Mouse (Mus musculus) kidney, embryonic 16.5 days (tissue): ENCODE measurements around the gene Gprc6a. TPM values are rescaled to one million over a fixed set of nuclear protein-coding genes. Genes with fewer than 3 reads are reported as not detected.

Experiments used
- ATAC-seq: fragments of 200-750 bp; cut with Nextera tagmentation; 2 replicates; pipeline ENCODE4 v1.8.0; 2017; ENCODE audit warnings: moderate TSS enrichment; ENCODE audit not compliant: low FRiP score, low TSS enrichment
- H3K27ac ChIP-seq: fragments of 300-500 bp; sonication (generic); 2 replicates; pipeline ENCODE4 v1.5.1; 2014; ENCODE audit warnings: low read length
- H3K27me3 ChIP-seq: fragments of 300-500 bp; sonication (generic); 2 replicates; pipeline ENCODE4 v1.6.1; 2014; ENCODE audit warnings: low read length, control low read depth, mixed read lengths; ENCODE audit not compliant: insufficient read depth
- H3K36me3 ChIP-seq: fragments of 300-500 bp; sonication (generic); 2 replicates; pipeline ENCODE4 v1.6.1; 2014; ENCODE audit warnings: low read length, control low read depth, mixed read lengths; ENCODE audit not compliant: insufficient read depth
- H3K4me1 ChIP-seq: fragments of 300-500 bp; sonication (generic); 2 replicates; pipeline ENCODE4 v1.6.1; 2014; ENCODE audit warnings: low read length, control low read depth, mixed read lengths; ENCODE audit not compliant: insufficient read depth
- H3K4me2 ChIP-seq: fragments of 300-500 bp; sonication (generic); replicated peaks from 2 replicates; pipeline ENCODE4 v1.6.1; 2014; ENCODE audit warnings: low read depth, low read length
- H3K4me3 ChIP-seq: fragments of 300-500 bp; sonication (generic); 2 replicates; pipeline ENCODE4 v1.5.1; 2014; ENCODE audit warnings: mild to moderate bottlenecking, low read length
- H3K9ac ChIP-seq: fragments of 300-500 bp; sonication (generic); replicated peaks from 2 replicates; pipeline ENCODE4 v1.6.1; 2014; ENCODE audit warnings: low read length
- H3K9me3 ChIP-seq: fragments of 300-500 bp; sonication (generic); 2 replicates; pipeline ENCODE4 v1.6.1; 2016; ENCODE audit warnings: low read length, control low read depth
- WGBS: fragments of 180-500 bp; shearing (Covaris S2); extraction: QIAGEN DNeasy Blood & Tissue Kit; methylation state at CpG from one replicate; pipeline ENCODE4 v1.1.7; 2014; 5-methylcytosine and 5-hydroxymethylcytosine counted together
- polyA plus RNA-seq: library from polyadenylated mRNA; unstranded; fragments of >200 nt; fragmentation: Nextera tagmentation; extraction: Ambion mirVana; gene quantifications from 2 replicates; pipeline ENCODE4 v1.2.1, GENCODE M21; 2015

Gene Gprc6a
- polyA plus RNA-seq, 1 experiment from 2014 or later: 0.14 TPM

DNA sequence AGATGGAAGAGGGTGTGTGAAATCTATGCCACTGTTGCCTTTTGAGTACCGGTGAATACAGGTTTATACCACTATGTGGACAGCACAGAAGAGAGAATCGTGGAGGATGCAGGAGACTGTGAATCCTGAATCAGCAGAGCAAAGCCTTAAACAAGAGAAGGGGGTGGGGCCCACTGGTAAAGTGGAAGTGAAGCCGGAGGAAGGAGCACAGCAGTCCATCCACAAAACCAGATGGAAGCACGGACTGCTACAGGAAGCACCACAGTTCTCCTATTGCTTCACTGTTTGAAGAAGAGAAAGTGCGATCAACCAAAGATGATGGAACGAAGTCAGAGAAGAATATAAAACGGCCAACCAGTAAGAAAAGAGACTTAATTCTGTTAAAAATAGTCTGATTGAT lies 11.1 kb downstream of the Gprc6a start:
- Histone ChIP-seq H3K9ac (no peak overlapping the region), H3K36me3 (no peaks in the 10 kb centered on the region), H3K9me3 (no peaks in the 10 kb centered on the region), H3K27ac (no peak overlapping the region), H3K27me3 (no peaks in the 10 kb centered on the region), H3K4me1 (no peaks in the 10 kb centered on the region), H3K4me3 (no peak overlapping the region), H3K4me2 (no peak overlapping the region)
- ATAC-seq: no peak
- WGBS: 73% methylated on average over 7 of the region's 7 CpGs

DNA sequence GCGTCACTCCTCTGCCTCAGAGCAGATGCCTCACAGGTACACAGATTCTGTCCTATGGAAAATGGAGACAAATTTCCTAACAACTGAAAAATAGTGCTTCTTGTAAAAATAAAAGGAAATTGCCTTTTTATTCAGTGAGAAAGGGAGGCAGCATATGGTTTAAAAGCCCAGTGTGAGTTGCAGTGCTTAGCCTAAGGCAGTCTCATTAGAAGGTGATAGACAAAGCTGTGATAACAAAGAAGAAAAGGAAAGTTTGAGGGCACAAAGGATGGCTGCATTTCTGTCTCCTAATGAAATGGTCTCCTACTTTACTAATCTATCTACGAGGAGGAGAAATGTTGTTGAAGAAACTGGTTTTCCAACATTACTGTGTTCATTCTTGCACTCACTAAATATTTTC lies 12.7 kb downstream of the Gprc6a start:
- H3K4me3 ChIP-seq: no peak overlapping the region
- no peak overlapping the region for H3K27ac ChIP-seq
- no peaks in the 10 kb centered on the region for H3K27me3 ChIP-seq
- WGBS: 75% methylated on average over 2 of the region's 2 CpGs
- no peaks in the 10 kb centered on the region for H3K36me3 ChIP-seq
- no peak overlapping the region for H3K9ac ChIP-seq
- no peak for ATAC-seq
- H3K9me3 ChIP-seq: no peaks in the 10 kb centered on the region
- no peaks in the 10 kb centered on the region for H3K4me1 ChIP-seq
- H3K4me2 ChIP-seq: no peak overlapping the region

DNA sequence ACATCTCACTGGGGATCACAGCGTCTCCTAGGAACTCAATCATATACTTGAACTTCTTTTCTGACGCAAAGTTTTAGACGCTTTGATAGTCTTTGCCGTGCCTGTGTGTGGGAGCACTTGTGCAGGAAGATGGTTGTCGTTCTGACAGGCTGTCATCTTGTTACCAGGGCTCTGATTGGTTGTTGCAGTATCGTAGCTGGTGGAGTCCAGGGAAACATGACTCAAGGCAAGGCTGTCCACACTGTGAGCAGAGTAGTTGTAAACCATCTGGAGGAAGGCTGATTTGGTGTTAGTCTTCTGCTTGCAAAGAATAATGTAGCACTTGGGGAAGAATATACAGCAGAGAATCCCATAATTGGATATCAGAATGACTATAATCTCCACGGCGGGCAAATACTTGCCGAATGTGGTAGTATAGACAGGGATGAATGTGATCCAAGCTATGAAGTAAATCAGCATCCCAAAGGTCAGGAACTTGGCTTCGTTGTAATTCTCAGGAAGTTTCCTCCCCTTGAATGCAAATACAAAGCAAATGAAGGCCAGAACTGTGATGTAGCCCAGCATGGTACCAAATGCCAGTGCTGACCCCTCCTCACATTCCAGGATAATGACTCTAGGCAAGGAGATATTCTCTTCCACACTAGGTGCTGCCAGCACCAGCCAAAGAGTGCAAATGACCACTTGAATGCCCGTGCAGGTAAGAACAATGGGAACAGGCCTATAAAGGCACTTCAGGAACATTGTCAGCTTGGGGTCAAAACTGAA lies 16.3 kb downstream of the Gprc6a start:
- Histone ChIP-seq H3K4me1 (no peaks in the 10 kb centered on the region), H3K9me3 (no peaks in the 10 kb centered on the region), H3K4me2 (no peak overlapping the region), H3K27me3 (no peaks in the 10 kb centered on the region), H3K27ac (no peak overlapping the region), H3K9ac (no peak overlapping the region), H3K4me3 (no peak overlapping the region), H3K36me3 (no peaks in the 10 kb centered on the region)
- no peak for ATAC-seq
- 65% methylated on average over 11 of the region's 11 CpGs for WGBS

DNA sequence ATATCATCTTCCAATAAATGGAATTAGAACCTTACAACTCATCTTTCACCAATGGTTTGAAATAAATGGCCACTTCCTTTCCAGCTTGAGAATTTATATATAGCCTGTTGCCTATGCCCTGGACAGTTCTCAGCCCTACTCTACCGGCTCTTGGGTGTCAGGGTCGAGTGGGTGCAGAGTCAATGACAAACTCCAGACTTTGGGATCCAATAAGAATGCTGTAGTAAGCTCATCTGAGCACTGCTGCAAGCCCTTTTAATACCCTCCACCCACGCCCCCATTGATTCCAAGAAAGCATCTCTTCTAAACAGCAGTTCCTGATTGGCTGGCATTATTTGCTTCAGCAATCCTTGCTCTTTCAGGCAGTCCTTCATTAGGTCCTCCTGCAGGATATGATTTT lies 17.8 kb downstream of the Gprc6a start:
- H3K4me1 ChIP-seq: no peaks in the 10 kb centered on the region
- no peak overlapping the region for H3K9ac ChIP-seq
- H3K9me3 ChIP-seq: no peaks in the 10 kb centered on the region
- no peak overlapping the region for H3K27ac ChIP-seq
- H3K4me3 ChIP-seq: no peak overlapping the region
- WGBS: 60% methylated on average over 3 of the region's 3 CpGs
- H3K27me3 ChIP-seq: no peaks in the 10 kb centered on the region
- no peak overlapping the region for H3K4me2 ChIP-seq
- H3K36me3 ChIP-seq: no peaks in the 10 kb centered on the region
- no peak for ATAC-seq

DNA sequence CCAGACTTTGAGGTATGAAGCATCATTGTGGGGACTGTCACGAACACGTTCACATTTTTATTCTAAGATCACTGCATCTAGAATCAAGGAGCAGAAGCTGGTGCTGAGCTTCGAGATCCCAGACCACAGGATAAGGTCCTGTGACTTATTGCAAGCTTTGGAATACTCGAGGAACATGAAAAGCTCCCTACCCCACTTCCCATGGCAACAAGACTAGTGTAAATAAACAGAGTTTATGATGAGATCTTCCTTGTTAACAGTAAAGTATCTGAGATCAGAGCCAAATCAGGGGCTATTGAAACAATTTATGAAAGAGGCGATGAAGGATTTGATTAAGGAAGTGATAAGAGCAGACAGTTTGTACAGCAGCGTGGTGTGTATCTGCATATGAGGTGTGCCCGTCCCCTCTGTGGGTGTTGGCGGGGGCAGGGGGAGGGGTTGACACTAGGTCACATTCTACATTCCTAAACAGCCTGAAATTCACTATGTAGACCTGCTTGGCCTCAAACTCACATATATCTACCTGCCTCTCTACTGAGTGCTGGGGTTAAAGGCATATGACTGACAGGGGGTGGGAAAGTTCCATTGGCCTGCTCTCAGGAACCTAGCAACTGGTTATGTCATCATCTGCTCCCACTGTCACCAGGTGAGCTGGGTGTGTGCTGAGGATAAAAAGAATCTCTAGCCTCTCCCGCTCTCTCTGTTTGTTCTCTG lies 19.1 kb downstream of the Gprc6a start:
- no peaks in the 10 kb centered on the region for H3K9me3 ChIP-seq
- WGBS: 66% methylated on average over 9 of the region's 9 CpGs

DNA sequence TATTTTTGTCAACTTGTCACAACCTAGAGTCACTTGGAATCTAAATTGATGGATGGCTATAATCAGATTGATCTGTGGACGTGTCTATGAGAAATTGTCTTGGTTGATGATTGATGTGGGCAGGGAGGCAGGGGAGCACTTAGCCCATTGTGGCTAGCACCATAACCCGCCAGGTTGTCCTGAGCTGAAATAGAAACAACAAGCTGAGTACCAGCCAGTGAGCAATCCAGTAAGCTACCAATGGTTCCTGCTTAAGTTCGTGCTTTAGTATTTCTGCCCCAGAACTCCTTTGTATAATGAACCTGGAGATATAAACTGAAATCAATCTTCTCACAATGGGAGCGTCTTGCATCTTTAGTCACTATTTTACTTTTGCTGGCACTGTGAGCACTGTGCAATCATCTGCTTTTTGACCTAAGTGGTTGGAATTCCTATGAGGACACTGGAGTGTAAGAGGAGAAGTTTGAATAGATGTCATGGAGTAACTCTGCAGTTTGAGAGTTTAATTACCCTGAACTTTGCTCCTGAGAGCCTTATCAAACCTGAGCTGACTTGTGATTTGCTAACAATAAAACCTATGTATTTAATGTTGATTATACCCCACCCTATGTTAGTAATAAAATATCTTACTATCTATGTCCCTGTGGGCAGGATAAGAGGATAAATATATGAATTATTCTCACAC lies 21.4 kb downstream of the Gprc6a start:
- H3K9me3 ChIP-seq: no peaks in the 10 kb centered on the region
- no peaks in the 10 kb centered on the region for H3K27me3 ChIP-seq
- H3K4me1 ChIP-seq: no peaks in the 10 kb centered on the region
- H3K36me3 ChIP-seq: no peaks in the 10 kb centered on the region
- 65% methylated on average over 4 of the region's 4 CpGs for WGBS
- ATAC-seq: no peak
- H3K9ac ChIP-seq: no peak overlapping the region
- H3K4me2 ChIP-seq: no peak overlapping the region
- no peak overlapping the region for H3K27ac ChIP-seq
- H3K4me3 ChIP-seq: no peak overlapping the region

More for the DNA sequence above, 19.1 kb downstream of the Gprc6a start:
- ATAC-seq: no peak
- H3K9ac ChIP-seq: no peak overlapping the region
- H3K4me3 ChIP-seq: no peak overlapping the region
- no peak overlapping the region for H3K27ac ChIP-seq
- H3K36me3 ChIP-seq: no peaks in the 10 kb centered on the region
- H3K27me3 ChIP-seq: no peaks in the 10 kb centered on the region
- no peaks in the 10 kb centered on the region for H3K4me1 ChIP-seq
- no peak overlapping the region for H3K4me2 ChIP-seq

DNA sequence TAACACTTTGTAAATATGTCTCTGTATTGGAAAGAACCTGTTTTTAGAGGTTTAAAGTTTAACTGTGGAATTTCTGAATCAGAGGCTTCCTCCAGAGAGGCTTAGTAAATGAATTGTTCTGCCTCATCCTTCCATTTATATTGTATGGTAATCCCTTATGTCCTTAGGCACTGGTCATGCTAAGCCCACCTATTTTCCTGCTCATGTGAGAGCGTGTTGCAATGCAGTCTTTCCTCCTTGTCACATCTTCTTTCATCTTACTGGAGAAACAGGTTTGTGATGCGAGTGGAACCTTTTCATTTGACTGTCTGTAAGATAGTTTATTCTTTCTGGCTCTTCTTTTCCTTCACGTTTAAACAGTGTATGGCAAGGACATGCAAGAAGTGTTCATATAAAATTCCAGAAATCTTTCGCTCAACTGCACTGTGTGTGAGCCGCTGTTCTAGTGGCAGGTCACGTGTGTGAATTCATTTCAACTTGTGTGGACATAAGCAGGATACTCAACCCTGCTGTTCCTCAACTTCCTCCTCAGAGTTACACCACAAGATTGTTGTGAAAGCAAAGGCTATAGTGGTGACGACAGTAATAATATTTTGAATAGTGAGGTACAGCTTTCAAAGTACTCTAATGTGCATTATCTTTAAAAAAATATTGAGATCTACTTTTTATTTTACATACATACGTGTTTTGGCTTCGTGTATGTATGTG lies 34.2 kb downstream of the Gprc6a start:
- 83% methylated on average over 9 of the region's 9 CpGs for WGBS
- Histone ChIP-seq H3K27me3 (no peaks in the 10 kb centered on the region), H3K4me2 (no peak overlapping the region), H3K4me3 (no peak overlapping the region), H3K4me1 (no peaks in the 10 kb centered on the region), H3K9me3 (no peaks in the 10 kb centered on the region), H3K36me3 (no peaks in the 10 kb centered on the region), H3K9ac (no peak overlapping the region), H3K27ac (no peak overlapping the region)
- ATAC-seq: no peak

DNA sequence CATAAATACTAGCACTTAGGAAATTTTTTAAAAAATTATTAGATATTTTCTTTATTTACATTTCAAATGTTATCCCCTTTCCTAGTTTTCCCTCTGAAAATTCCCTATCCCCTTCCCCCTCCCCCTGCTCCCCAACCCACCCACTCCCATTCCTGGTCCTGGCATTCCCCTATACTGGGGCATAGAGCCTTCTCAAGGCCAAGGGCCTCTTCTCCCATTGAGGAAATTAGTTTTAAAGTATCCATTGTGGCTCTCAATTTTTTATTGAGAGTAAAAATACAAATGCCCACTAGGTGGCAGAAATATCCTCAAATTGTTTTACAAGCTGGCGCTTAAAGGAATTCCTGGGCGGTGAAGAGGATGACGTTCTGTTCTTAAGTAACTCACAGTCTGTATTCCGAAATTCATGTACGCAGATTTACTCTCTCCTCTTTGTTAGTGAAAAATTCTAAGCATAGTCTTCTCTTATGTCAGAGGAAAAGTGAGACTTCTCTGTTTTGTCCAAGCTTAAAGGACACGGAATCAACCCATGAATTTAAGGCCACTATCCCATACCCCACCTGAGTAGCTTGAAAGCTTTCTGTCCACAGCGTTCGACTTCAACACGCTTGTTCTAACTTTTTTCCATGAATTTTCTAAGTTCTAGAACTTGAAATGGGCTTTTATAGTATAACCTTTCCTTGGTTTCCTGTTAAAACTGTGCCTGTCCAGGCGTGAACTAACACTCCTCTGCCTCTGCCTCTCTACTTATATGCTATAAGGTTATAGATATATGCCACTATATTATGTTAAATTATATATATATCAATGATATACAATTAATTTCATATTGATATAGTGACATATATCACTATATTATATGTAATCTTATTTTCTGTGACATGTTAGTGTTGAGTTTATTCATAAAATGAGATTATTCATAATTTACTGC lies 36.0 kb downstream of the Gprc6a start:
- no peaks in the 10 kb centered on the region for H3K9me3 ChIP-seq
- peaks cover 2% of the 10 kb centered on the region; the same call in 1 of the 2 replicates for H3K4me1 ChIP-seq
- H3K4me3 ChIP-seq: no peak overlapping the region
- H3K9ac ChIP-seq: no peak overlapping the region
- no peak; the same call in 1 of the 2 replicates for ATAC-seq
- H3K36me3 ChIP-seq: no peaks in the 10 kb centered on the region
- 44% methylated on average over 10 of the region's 10 CpGs for WGBS
- no peak overlapping the region for H3K27ac ChIP-seq
- no peak overlapping the region for H3K4me2 ChIP-seq
- H3K27me3 ChIP-seq: no peaks in the 10 kb centered on the region

DNA sequence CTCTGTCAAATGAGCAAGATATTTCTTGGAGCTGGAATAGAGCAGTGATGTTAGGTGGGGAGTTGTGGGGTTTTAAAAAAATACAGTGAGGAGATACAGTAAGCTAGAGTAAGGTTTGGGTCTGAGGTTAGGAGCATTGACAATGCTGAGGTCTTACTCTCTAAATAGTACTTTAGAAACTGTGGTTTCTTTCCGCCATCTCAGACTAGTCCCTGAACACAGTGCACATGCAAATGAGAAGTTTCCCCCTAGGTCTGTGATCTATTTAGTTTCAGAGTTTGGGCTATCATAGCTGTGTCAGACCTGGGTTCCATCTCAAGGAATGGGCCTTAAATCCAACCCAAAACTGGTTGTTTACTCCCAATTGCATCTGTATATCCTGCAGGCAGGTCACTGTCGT lies 39.7 kb downstream of the Gprc6a start:
- Histone ChIP-seq H3K27me3 (peaks cover 4% of the 10 kb centered on the region; the same call in 1 of the 2 replicates), H3K36me3 (no peaks in the 10 kb centered on the region), H3K9ac (no peak overlapping the region), H3K4me3 (no peak overlapping the region), H3K4me1 (peaks cover 7% of the 10 kb centered on the region; the same call in 1 of the 2 replicates), H3K9me3 (no peaks in the 10 kb centered on the region), H3K4me2 (no peak overlapping the region), H3K27ac (no peak overlapping the region)
- ATAC-seq: no peak
- 91% methylated on average over 2 of the region's 2 CpGs for WGBS
